Mouse (Mus musculus): ENCODE results near the gene Tank.

- TF ChIP-seq CTCF (IDR thresholded peaks at IDR 0.05; ENCODE audit: extremely low read depth, insufficient read length, insufficient replicate concordance, low read depth, low read length) (no peak), POLR2A (IDR thresholded peaks at IDR 0.05; ENCODE audit: low read depth, low read length) (no peak)
Observed at GRCm38 (mm10) chr2:61593871-61594304, 15.5 kb downstream of the Tank start.
